Mouse (Mus musculus): ENCODE measurements around the gene Haghl.
"Not testable (repeated sequence)": the region's sequence is repeated elsewhere in the genome, so short reads cannot be mapped to it uniquely, and the experiment has no call there.

The Haghl gene

DNA sequence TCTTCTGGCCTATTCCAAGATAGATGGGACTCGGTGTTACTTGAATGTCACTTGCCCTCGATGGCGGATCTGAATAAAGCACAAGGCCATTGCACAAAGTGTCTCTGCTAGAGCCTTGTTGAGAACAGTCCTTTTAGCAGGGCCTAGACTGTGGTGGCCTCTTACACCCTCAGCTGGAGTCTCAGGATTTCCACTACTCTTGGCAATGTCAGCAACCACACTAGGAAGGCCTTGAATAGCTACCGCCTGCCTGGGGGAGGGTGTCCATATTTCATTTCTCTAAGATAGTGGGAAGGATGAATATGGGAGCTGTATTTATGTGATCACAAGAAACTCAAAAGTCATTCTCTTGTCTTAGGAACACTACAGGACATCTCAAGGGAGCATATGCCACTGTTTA lies 37.2 kb downstream of the Haghl start:
- no peak for DNase-seq (ENCODE audit: low spot score in 2 of 2)

GRCm38 (mm10) chr17:25744311-25744710 lies 41.2 kb downstream of the Haghl start:
- no peak for DNase-seq (ENCODE audit: low spot score in 2 of 2)

- DNase-seq (ENCODE audit: low spot score in 2 of 2), result no peak
These were observed 41.6 kb downstream of the Haghl start for GRCm38 (mm10) chr17:25743831-25744230.

DNA sequence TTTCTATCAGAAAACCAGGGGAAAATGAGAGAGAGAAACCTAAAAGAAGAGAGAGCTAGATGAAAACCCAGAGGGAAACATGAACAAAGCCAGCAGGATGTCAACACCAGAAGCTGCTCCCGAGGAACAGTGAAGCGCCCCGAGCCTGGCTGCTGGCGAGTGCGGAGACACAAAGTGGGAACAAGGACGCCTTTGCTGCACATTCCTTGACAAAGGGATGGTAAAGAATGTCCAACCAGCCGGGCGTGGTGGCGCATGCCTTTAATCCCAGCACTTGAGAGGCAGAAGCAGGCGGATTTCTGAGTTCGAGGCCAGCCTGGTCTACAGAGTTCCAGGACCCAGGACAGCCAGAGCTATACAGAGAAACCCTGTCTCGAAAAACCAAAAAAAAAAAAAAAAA lies 44.0 kb downstream of the Haghl start:
- not testable (repeated sequence) for DNase-seq (ENCODE audit: low spot score in 2 of 2)

DNA sequence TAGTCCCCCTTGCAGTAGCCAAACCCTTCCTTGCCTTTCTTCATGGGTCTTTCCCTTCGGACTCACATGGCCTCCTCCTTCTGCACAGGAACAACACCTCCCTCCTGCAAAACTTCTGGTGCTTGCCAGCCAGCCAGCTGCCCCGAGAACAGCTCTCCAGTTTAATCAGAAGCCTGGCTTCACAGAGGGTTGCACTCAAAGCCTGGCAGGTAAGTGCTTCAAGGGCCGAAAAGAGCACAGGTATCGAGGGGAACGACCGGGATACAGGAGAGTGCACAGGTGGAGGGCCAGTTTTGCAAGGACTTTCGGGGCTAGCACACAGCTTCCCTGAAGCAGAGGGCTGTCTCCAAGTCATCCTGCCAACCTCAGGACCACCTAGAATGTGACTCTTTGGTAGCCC lies 46.6 kb downstream of the Haghl start:
- no peak for DNase-seq (ENCODE audit: low spot score in 2 of 2)

DNA sequence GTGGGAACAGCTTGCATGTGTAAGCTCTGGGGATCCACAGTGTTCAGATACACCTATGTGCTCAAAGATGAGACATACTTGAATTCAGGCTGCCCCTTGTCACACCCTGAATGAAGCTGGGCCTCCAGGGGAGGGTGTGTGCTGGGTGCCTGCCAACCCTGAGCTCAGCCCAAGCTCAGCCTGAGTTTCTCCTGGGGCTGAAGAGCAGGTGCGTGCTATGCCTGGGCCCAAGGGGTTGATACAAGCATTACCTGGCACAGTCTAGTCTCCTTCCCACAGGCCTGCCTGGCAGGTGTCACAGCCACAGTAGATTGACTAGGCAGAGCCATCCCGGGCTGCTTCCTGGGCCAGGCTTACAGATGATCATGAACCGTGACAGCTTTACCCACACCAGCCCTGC lies 49.7 kb downstream of the Haghl start, which contains the start of gene Mslnl:
Mslnl (plus strand) TSS at position 298 of the 400 bp plus-strand sequence.
- DNase-seq (ENCODE audit: low spot score in 2 of 2), result no peak

DNA sequence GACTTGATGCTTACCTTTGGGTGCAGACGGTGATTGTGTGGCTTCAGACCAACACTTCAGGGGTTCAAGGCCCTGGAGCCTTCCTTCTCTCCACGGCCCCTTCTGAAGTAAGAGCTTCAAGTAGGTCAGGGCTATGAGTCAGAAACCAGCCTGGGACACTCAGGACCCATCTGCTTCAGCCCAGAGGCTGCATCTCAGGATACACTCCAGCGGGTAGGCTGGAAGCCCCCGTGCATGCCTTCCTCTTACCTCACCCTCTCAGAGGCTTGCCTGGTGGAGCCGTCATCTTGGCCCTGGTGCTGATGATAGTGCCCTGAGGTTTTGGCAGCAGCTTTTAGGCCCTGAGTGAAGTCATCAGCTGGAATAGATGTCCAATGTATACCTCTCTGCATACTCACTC lies 50.2 kb downstream of the Haghl start:
- DNase-seq (ENCODE audit: low spot score in 2 of 2), result no peak

DNA sequence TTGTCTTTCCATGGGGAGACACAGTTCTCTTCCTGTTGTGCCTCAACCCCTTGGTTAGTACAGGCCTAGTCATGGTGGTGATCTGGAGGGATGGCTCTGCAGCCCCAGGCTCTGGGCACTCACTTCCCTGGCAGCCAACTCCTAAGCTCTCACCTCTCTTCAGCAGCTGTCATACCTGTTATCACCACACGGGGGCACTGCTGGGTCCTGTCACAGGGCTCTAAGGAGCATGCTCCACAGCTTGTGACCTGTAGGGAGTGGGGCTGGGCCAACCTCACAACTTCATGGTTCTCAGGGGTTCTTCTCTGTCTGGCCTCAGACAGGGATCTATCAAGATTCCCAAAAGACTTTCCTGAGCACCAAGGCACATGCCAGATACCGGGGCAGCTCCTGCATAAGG lies 53.4 kb downstream of the Haghl start:
- peak; percentile 85 to 91 for DNase-seq (ENCODE audit: low spot score in 2 of 2)
